In genomic region chr5:121795800-121796199, GRCm38 (mm10) we compare ENCODE assay signal across 14 mouse cellular contexts. TPM values are rescaled to one million over a fixed set of nuclear protein-coding genes. Genes with fewer than 3 reads are reported as not detected.
DNase-seq lines count a peak whose midpoint lies in the region; ATAC-seq and TF ChIP-seq lines count a peak whose summit lies in the region.
"Had no signal": no experiment of that assay in that cellular context is flagged by ENCODE, and none has a peak within 500 bp of the region (broad histone marks: within the 10 kb centered on the region; RNA-seq: fewer than 3 reads in every experiment).

No protein-coding gene starts in this region.

- peaks cover 92% of the 10 kb centered on the region for H3K36me3 ChIP-seq in hindbrain, embryonic 14.5 days (replicated peaks; ENCODE audit: control insufficient read depth, insufficient read depth)
- peaks cover 14% of the 10 kb centered on the region for H3K36me3 ChIP-seq in hindbrain, embryonic 11.5 days (ENCODE audit: control insufficient read depth, insufficient read depth, low read length)
- H3K36me3 ChIP-seq in midbrain, postnatal 0 days (ENCODE audit: insufficient read depth, low read length), result peaks cover 54% of the 10 kb centered on the region
- H3K36me3 ChIP-seq in midbrain, embryonic 13.5 days, result peaks cover 82% of the 10 kb centered on the region

- no peak overlapping the region for H3K9ac ChIP-seq in hindbrain, embryonic 14.5 days
- no peak overlapping the region for H3K9ac ChIP-seq in hindbrain, embryonic 11.5 days (ENCODE audit: low read depth, low read length)
- H3K9ac ChIP-seq in midbrain, postnatal 0 days (replicated peaks; ENCODE audit: low read length, poor library complexity, severe bottlenecking), result no peak overlapping the region
- H3K9ac ChIP-seq in midbrain, embryonic 13.5 days (replicated peaks), result no peak overlapping the region
- H3K9ac ChIP-seq: forebrain, embryonic 15.5 days; limb, embryonic 15.5 days had no signal

- DNase-seq in hindbrain, embryonic 14.5 days (ENCODE audit: low spot score), result peak; percentile 33
- DNase-seq in hindbrain, embryonic 11.5 days (ENCODE audit: low spot score), result no peak
- peak; percentile 28 for DNase-seq in midbrain, postnatal 0 days (ENCODE audit: low spot score)
- DNase-seq in T-cell, adult 2 months (ENCODE audit: low spot score), result peak; percentile 37
- DNase-seq in retina, postnatal 1 day, result peak; percentile 43
- DNase-seq in heart, adult 8-10 months (ENCODE audit: low spot score), result no peak
- DNase-seq in gastrocnemius, postnatal 14 days, result no peak
- DNase-seq: heart, postnatal 36 days; kidney, adult 9 months; layer of hippocampus, postnatal 36 days; right cerebral cortex, adult 18-20 months had no signal

- intact Hi-C loops in gastrocnemius, postnatal 14 days (cut with DNase I; ENCODE audit: low total_unique reads), result loop anchor here (10.0 kb wide), 1 partner anchor 49 kb away; the partner anchor contains the start of gene Pheta1

- no peaks in the 10 kb centered on the region for H3K4me1 ChIP-seq in hindbrain, embryonic 14.5 days (replicated peaks; ENCODE audit: control insufficient read depth, insufficient read depth, low read length)
- H3K4me1 ChIP-seq in hindbrain, embryonic 11.5 days (replicated peaks; ENCODE audit: control insufficient read depth, insufficient read depth, low read length), result no peaks in the 10 kb centered on the region
- no peaks in the 10 kb centered on the region for H3K4me1 ChIP-seq in midbrain, postnatal 0 days (ENCODE audit: insufficient read depth, low read length)
- no peaks in the 10 kb centered on the region for H3K4me1 ChIP-seq in midbrain, embryonic 13.5 days (replicated peaks)
- H3K4me1 ChIP-seq: forebrain, embryonic 15.5 days; limb, embryonic 15.5 days had no signal

- WGBS in hindbrain, embryonic 14.5 days, result 78% methylated on average over 3 of the region's 3 CpGs
- WGBS in hindbrain, embryonic 11.5 days, result 91% methylated on average over 3 of the region's 3 CpGs
- WGBS in midbrain, postnatal 0 days, result 86% methylated on average over 3 of the region's 3 CpGs
- 91% methylated on average over 3 of the region's 3 CpGs for WGBS in midbrain, embryonic 13.5 days

- peak; percentile 39 for TF ChIP-seq CTCF in midbrain, postnatal 0 days (IDR thresholded peaks at IDR 0.05)

- no peaks in the 10 kb centered on the region for H3K27me3 ChIP-seq in hindbrain, embryonic 14.5 days (ENCODE audit: control insufficient read depth, insufficient read depth, low read length)
- no peaks in the 10 kb centered on the region for H3K27me3 ChIP-seq in hindbrain, embryonic 11.5 days (ENCODE audit: control insufficient read depth, insufficient read depth, low read length)
- H3K27me3 ChIP-seq in midbrain, postnatal 0 days (ENCODE audit: insufficient read depth, low read length), result no peaks in the 10 kb centered on the region
- no peaks in the 10 kb centered on the region for H3K27me3 ChIP-seq in midbrain, embryonic 13.5 days
- H3K27me3 ChIP-seq: forebrain, embryonic 15.5 days; limb, embryonic 15.5 days had no signal

- H3K9me3 ChIP-seq in hindbrain, embryonic 14.5 days (ENCODE audit: control insufficient read depth, low read length), result no peaks in the 10 kb centered on the region
- H3K9me3 ChIP-seq in hindbrain, embryonic 11.5 days (ENCODE audit: control insufficient read depth, low read length), result no peaks in the 10 kb centered on the region
- no peaks in the 10 kb centered on the region for H3K9me3 ChIP-seq in midbrain, postnatal 0 days (ENCODE audit: low read length)
- no peaks in the 10 kb centered on the region for H3K9me3 ChIP-seq in midbrain, embryonic 13.5 days
- H3K9me3 ChIP-seq: forebrain, embryonic 15.5 days; limb, embryonic 15.5 days had no signal

- no peak overlapping the region for H3K4me2 ChIP-seq in hindbrain, embryonic 14.5 days (replicated peaks)
- H3K4me2 ChIP-seq in hindbrain, embryonic 11.5 days (replicated peaks; ENCODE audit: low read depth, low read length), result no peak overlapping the region
- H3K4me2 ChIP-seq in midbrain, postnatal 0 days (ENCODE audit: low read depth, low read length, poor library complexity, severe bottlenecking), result no peak overlapping the region
- H3K4me2 ChIP-seq in midbrain, embryonic 13.5 days (replicated peaks), result no peak overlapping the region
- H3K4me2 ChIP-seq: forebrain, embryonic 15.5 days; limb, embryonic 15.5 days had no signal

- no peak for ATAC-seq in hindbrain, embryonic 14.5 days (ENCODE audit: low FRiP score)
- no peak for ATAC-seq in hindbrain, embryonic 11.5 days (ENCODE audit: low FRiP score)
- no peak for ATAC-seq in midbrain, postnatal 0 days (ENCODE audit: low FRiP score)
- ATAC-seq in midbrain, embryonic 13.5 days, result no peak
- ATAC-seq: forebrain, embryonic 15.5 days had no signal

- H3K4me3 ChIP-seq in hindbrain, embryonic 14.5 days (replicated peaks; ENCODE audit: low read length), result no peak overlapping the region
- H3K4me3 ChIP-seq in hindbrain, embryonic 11.5 days (ENCODE audit: low read depth, low read length), result no peak overlapping the region
- no peak overlapping the region for H3K4me3 ChIP-seq in midbrain, postnatal 0 days (ENCODE audit: low read depth, low read length)
- H3K4me3 ChIP-seq in midbrain, embryonic 13.5 days (replicated peaks), result no peak overlapping the region
- H3K4me3 ChIP-seq: forebrain, embryonic 15.5 days; limb, embryonic 15.5 days had no signal

- H3K27ac ChIP-seq in hindbrain, embryonic 14.5 days, result no peak overlapping the region
- H3K27ac ChIP-seq in hindbrain, embryonic 11.5 days (ENCODE audit: low read depth, low read length), result no peak overlapping the region
- no peak overlapping the region for H3K27ac ChIP-seq in midbrain, postnatal 0 days (ENCODE audit: low read depth, low read length)
- no peak overlapping the region for H3K27ac ChIP-seq in midbrain, embryonic 13.5 days
- H3K27ac ChIP-seq: forebrain, embryonic 15.5 days; limb, embryonic 15.5 days had no signal

RNA-seq across cellular contexts. Expression of gene Sh2b3, which starts 41.6 kb away (rescaled TPM):
- polyA plus RNA-seq in hindbrain, embryonic 14.5 days (2014; fragmentation: Nextera tagmentation; extraction: Ambion mirVana), result 8.8 and 9.1 TPM in 2 replicates
- 8.4 and 9.6 TPM in 2 replicates for polyA plus RNA-seq in hindbrain, embryonic 11.5 days (2014; fragmentation: Nextera tagmentation; extraction: Ambion mirVana)
- total RNA-seq in midbrain, postnatal 0 days (2014; rRNA removed), result 21.5 and 23.8 TPM in 2 replicates
- polyA plus RNA-seq in midbrain, postnatal 0 days (2015; fragmentation: Nextera tagmentation; extraction: Ambion mirVana), result 5.9 and 6.4 TPM in 2 replicates
- polyA plus RNA-seq in midbrain, embryonic 13.5 days (2015; fragmentation: Nextera tagmentation; extraction: Ambion mirVana), result 5.3 and 6.0 TPM in 2 replicates
- total RNA-seq in heart, adult 8-10 months (2022), result 10 to 100 TPM; 19.2 to 23.0 (median 22.3) TPM
- total RNA-seq in gastrocnemius, postnatal 14 days (2021), result 10 to 100 TPM; 17.6 to 21.2 TPM

RNA-seq across cellular contexts. Expression of gene Pheta1, which starts 53.0 kb away (rescaled TPM):
- polyA plus RNA-seq in hindbrain, embryonic 14.5 days (2014; fragmentation: Nextera tagmentation; extraction: Ambion mirVana), result 28.7 and 32.3 TPM in 2 replicates
- polyA plus RNA-seq in hindbrain, embryonic 11.5 days (2014; fragmentation: Nextera tagmentation; extraction: Ambion mirVana), result 27.0 and 29.3 TPM in 2 replicates
- 46.1 and 49.7 TPM in 2 replicates for total RNA-seq in midbrain, postnatal 0 days (2014; rRNA removed)
- 29.8 and 33.1 TPM in 2 replicates for polyA plus RNA-seq in midbrain, postnatal 0 days (2015; fragmentation: Nextera tagmentation; extraction: Ambion mirVana)
- polyA plus RNA-seq in midbrain, embryonic 13.5 days (2015; fragmentation: Nextera tagmentation; extraction: Ambion mirVana), result 52.3 and 56.8 TPM in 2 replicates
- 10 to 100 TPM in 1 of 4 experiments, 1 to 10 TPM in 3; 8.6 to 10.1 (median 9.1) TPM for total RNA-seq in heart, adult 8-10 months (2022)
- 1 to 10 TPM; 5.5 to 6.2 TPM for total RNA-seq in gastrocnemius, postnatal 14 days (2021)

Comparison
In these comparisons a context has a peak if more than half of its experiments do, and no peak if none do; other contexts are left out.
1. DNase-seq: peak in hindbrain, embryonic 14.5 days (single experiment), midbrain, postnatal 0 days (single experiment), T-cell, adult 2 months (single experiment) and retina, postnatal 1 day (single experiment); none in hindbrain, embryonic 11.5 days (single experiment), heart, adult 8-10 months (single experiment) and gastrocnemius, postnatal 14 days (single experiment).